Mouse (Mus musculus) neural tube, embryonic 14.5 days (tissue): ENCODE measurements around the gene Snapin. TPM values are rescaled to one million over a fixed set of nuclear protein-coding genes. Genes with fewer than 3 reads are reported as not detected.

Experiments
- ATAC-seq: fragments of 200-750 bp; cut with Nextera tagmentation; 2 replicates; pipeline ENCODE4 v1.8.0; 2017; ENCODE audit warnings: low read depth, mild to moderate bottlenecking, moderate TSS enrichment, moderate library complexity
- H3K27ac ChIP-seq: fragments of 300-500 bp; sonication (generic); 2 replicates; pipeline ENCODE4 v1.5.1; 2014; ENCODE audit warnings: low read depth, mild to moderate bottlenecking, control low read depth, low read length, moderate library complexity, mixed read lengths
- H3K27me3 ChIP-seq: fragments of 300-500 bp; sonication (generic); 2 replicates; pipeline ENCODE4 v1.6.1; 2014; ENCODE audit warnings: low read length; ENCODE audit not compliant: control insufficient read depth, insufficient read depth
- H3K36me3 ChIP-seq: fragments of 300-500 bp; sonication (generic); 2 replicates; pipeline ENCODE4 v1.6.1; 2014; ENCODE audit warnings: low read length, mixed read lengths; ENCODE audit not compliant: control insufficient read depth, insufficient read depth
- H3K4me1 ChIP-seq: fragments of 300-500 bp; sonication (generic); 2 replicates; pipeline ENCODE4 v1.6.1; 2014; ENCODE audit warnings: low read length; ENCODE audit not compliant: control insufficient read depth, insufficient read depth
- H3K4me2 ChIP-seq: fragments of 300-500 bp; sonication (generic); 2 replicates; pipeline ENCODE4 v1.6.1; 2014; ENCODE audit warnings: mild to moderate bottlenecking, low read depth, low read length, control low read depth
- H3K4me3 ChIP-seq: fragments of 300-500 bp; sonication (generic); 2 replicates; pipeline ENCODE4 v1.5.1; 2014; ENCODE audit warnings: low read depth, low read length, control low read depth, mixed read lengths
- H3K9ac ChIP-seq: fragments of 300-500 bp; sonication (generic); replicated peaks from 2 replicates; pipeline ENCODE4 v1.6.1; 2014; ENCODE audit warnings: low read depth, mild to moderate bottlenecking, control low read depth, low read length, mixed read lengths
- H3K9me3 ChIP-seq: fragments of 300-500 bp; sonication (generic); 2 replicates; pipeline ENCODE4 v1.6.1; 2016; ENCODE audit warnings: low read length; ENCODE audit not compliant: control insufficient read depth
- WGBS: fragments of 180-500 bp; shearing (Covaris S2); extraction: QIAGEN DNeasy Blood & Tissue Kit; methylation state at CpG from one replicate; pipeline ENCODE4 v1.1.7; 2014; 5-methylcytosine and 5-hydroxymethylcytosine counted together
- polyA plus RNA-seq: library from polyadenylated mRNA; unstranded; fragments of >200 nt; fragmentation: Nextera tagmentation; extraction: Ambion mirVana; gene quantifications from 2 replicates; pipeline ENCODE4 v1.2.1, GENCODE M21; 2014

The Snapin gene
- polyA plus RNA-seq = 106 and 112 TPM in 2 replicates

DNA sequence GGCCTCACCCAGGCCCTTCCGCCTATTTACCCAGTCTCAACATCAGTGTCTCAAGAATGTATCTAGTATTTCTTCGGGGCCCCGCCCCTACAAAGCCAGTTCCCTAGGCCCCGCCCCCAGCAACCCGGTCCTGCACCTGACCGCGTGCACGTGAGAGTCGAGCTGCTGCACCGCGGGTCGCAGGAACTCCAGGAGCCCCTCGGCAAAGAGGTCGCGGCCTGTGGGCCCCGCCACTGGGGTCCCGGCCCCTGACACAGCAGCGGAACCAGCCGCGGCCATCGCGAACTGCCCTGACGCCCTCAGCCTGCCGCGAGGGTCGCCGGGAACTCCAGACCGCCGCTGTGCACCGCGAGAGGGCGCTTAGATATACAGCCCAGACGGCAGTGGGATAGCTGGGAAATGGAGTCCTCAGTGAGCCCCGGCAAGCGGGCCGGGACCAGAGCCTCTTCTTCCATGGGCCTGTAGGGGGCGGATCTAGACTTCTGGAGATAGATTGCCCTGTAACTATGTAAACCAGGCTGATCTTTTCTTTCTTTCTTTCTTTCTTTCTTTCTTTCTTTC, at the start of gene Snapin:
Snapin (minus strand) TSS at position 338 of the 561 bp plus-strand sequence.
- H3K36me3 ChIP-seq = peaks cover 39% of the 10 kb centered on the region
- peak; percentile 98 for ATAC-seq
- peak within 1 kb of the TSS; percentile 73 for H3K4me3 ChIP-seq
- H3K4me1 ChIP-seq = peaks cover 7% of the 10 kb centered on the region; the same call in 1 of the 2 replicates
- WGBS = under 1% methylated on average over 37 of the region's 37 CpGs
- peak within 1 kb of the TSS; percentile 64 for H3K4me2 ChIP-seq
- peak within 1 kb of the TSS; percentile 74 for H3K9ac ChIP-seq
- no peaks in the 10 kb centered on the region for H3K9me3 ChIP-seq
- H3K27me3 ChIP-seq = no peaks in the 10 kb centered on the region
- H3K27ac ChIP-seq = 0 out of 2 replicates have a peak within 1 kb of the TSS, but pooled peaks have one; percentile 55

DNA sequence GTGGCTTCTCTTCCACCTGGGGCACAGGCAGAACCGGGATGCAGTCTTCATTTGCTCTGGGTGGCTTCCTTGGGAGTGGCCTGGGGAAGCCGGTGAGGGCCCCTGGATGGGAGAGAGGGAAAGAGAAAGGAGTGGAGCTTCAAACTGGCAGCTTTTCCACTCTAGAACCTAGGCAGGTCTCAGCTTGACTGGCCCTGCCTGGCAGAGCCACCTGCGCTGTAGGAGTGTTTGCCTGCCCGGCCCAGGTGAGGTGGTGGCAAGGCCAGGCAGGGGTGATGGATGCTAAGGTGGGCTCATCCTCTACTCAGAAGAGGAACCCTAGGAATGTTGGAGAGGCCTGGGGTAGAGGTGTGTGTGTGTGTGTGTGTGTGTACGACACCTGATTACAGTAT, 47.1 kb upstream of the Snapin start:
- Histone ChIP-seq H3K4me1 (no peaks in the 10 kb centered on the region), H3K9ac (no peak overlapping the region), H3K27me3 (no peaks in the 10 kb centered on the region), H3K4me3 (no peak overlapping the region), H3K36me3 (no peaks in the 10 kb centered on the region), H3K4me2 (no peak overlapping the region), H3K27ac (no peak overlapping the region), H3K9me3 (no peaks in the 10 kb centered on the region)
- WGBS = 82% methylated on average over 5 of the region's 5 CpGs
- no peak for ATAC-seq

DNA sequence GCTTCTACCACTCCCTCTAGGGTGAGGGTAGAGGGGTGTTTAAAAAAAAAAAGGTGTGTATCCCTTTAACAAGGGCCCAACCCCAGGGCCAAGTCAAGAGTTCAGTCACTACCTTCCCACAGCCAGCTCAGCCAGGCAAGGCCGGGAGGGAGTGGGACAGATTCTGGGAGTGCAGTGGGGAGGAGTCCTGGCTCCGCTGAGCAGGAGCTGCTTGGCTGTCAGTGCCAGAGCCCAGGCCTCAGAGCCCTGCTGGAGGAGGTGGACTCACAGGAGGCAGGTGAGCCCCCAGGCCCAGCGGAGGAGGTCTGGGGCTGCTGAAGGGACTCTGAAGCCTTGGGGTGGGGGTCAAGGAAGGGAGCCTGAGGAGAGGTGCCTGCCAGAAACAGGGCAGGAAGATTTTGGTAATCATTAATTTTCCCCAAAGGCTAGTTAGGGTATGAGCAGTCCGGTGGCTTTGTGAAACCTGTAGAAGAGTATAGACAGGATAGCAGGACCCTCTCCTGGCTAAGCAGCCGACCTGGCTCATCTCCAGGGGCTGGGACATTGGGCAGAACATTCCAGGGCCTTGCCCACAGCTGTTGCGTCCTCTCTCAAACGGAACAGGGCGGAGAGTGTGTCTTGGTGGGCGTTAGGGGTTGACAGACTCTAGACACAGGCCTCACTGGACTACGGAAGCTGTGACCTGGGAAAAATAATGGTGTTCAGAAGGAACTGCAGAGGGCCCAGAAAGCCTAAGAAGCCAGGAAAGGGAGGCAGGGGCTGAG, 46.5 kb upstream of the Snapin start, which contains the start of gene S100a16:
S100a16 (plus strand) TSS at position 114 of the 764 bp plus-strand sequence.
- no peak for ATAC-seq
- H3K4me2 ChIP-seq = no peak within 1 kb of the TSS
- H3K9ac ChIP-seq = no peak within 1 kb of the TSS
- H3K27me3 ChIP-seq = no peaks in the 10 kb centered on the region
- H3K4me1 ChIP-seq = no peaks in the 10 kb centered on the region
- no peak within 1 kb of the TSS for H3K27ac ChIP-seq
- H3K4me3 ChIP-seq = no peak within 1 kb of the TSS
- WGBS = 53% methylated on average over 10 of the region's 10 CpGs
- H3K9me3 ChIP-seq = no peaks in the 10 kb centered on the region
- no peaks in the 10 kb centered on the region for H3K36me3 ChIP-seq

DNA sequence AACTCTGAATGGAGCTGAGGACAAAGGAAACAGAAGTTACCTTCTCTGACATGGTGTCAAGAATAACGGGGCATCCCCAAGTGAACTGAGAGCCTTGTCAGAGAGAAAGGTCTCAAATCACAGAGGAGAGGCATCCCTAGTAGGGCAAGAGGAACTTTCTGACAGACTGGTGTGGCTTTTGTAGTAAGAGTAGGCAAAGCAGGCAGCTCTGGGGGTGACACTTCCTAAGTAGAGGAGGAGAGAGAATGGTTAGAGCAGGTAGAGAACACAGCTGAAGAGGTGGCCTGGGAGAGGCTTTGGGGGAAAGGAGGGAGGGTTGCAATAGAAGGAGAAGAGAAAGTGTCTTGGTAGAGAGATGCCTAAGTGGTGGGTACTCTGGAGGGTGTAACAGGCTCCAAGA, 44.6 kb upstream of the Snapin start:
- H3K9ac ChIP-seq = no peak overlapping the region
- H3K4me3 ChIP-seq = no peak overlapping the region
- H3K27ac ChIP-seq = no peak overlapping the region
- no peaks in the 10 kb centered on the region for H3K27me3 ChIP-seq
- no peaks in the 10 kb centered on the region for H3K4me1 ChIP-seq
- H3K9me3 ChIP-seq = no peaks in the 10 kb centered on the region
- H3K36me3 ChIP-seq = no peaks in the 10 kb centered on the region
- 72% methylated on average over 1 of the region's 1 CpGs for WGBS
- ATAC-seq = no peak
- no peak overlapping the region for H3K4me2 ChIP-seq

DNA sequence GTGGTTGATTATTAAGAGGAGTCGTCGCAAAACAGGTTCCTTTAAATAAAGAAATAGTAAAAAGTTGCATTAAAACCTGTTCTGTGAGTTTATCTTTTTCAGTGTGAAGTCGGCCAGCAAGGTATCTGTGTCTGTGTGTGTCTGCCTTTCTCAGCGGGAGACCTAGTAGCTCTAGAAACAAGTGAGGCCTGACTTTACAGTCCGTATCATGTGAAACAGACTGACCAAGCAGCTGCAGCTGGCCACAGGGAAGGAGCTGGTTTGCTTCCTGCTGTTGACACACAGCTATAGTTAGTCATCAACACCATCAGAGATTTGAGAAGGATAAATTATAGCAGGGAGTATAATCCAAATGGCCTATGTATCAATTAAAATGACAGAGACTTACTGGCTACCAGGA, 40.9 kb upstream of the Snapin start:
- no peak overlapping the region for H3K27ac ChIP-seq
- 78% methylated on average over 5 of the region's 5 CpGs for WGBS
- H3K9ac ChIP-seq = no peak overlapping the region
- no peak for ATAC-seq
- H3K4me1 ChIP-seq = no peaks in the 10 kb centered on the region
- H3K36me3 ChIP-seq = no peaks in the 10 kb centered on the region
- no peaks in the 10 kb centered on the region for H3K9me3 ChIP-seq
- no peaks in the 10 kb centered on the region for H3K27me3 ChIP-seq
- H3K4me2 ChIP-seq = no peak overlapping the region
- no peak overlapping the region for H3K4me3 ChIP-seq

DNA sequence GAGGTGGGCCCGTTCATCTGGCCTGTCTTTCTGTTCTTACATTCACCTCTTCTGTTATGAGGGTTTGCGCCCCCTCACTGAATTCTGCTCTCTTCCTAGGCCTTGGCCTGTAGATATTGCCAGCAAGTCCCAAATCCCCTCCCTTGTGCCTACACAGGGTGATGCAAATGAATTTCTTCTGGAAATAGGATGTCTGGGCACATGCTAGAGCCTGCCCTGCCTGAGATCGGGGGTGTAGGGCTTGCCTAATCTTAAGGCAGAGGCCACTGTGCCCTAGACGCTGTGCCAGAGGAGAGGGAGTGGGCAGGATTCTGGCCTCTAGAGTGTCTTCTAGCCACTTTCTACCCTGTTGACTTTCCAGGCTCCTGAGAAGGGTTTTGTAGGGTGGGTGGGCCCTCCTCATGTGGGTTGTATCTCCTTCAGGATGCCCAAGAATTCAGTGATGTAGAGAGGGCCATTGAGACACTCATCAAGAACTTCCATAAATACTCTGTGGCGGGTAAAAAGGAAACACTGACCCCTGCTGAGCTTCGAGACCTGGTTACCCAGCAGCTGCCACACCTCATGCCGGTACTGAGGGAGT, 36.5 kb upstream of the Snapin start:
- H3K9ac ChIP-seq = no peak overlapping the region
- no peak overlapping the region for H3K4me2 ChIP-seq
- no peaks in the 10 kb centered on the region for H3K4me1 ChIP-seq
- H3K4me3 ChIP-seq = no peak overlapping the region
- no peak overlapping the region for H3K27ac ChIP-seq
- ATAC-seq = no peak
- WGBS = 90% methylated on average over 7 of the region's 7 CpGs
- no peaks in the 10 kb centered on the region for H3K9me3 ChIP-seq
- no peaks in the 10 kb centered on the region for H3K27me3 ChIP-seq
- no peaks in the 10 kb centered on the region for H3K36me3 ChIP-seq

DNA sequence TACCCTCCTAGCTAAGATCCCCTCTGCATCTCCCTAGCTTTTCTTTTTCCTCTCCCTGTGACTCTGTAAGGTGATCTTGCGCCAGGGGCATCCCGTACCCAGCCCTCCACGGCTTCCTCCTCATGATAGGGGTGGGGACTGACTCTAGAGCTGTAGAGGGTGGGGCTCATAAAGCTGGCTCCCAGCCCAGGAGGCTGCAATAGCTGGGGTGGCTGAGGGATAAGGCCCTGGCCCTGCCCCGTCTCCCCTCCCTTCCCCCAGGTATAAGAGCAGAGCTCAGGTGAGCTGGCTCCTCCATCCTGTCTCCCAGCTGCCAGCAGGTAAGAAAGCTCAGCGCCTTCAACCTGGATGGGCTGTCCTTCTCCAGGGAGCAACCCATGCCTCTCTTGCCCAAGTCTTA, 35.7 kb upstream of the Snapin start, which contains the start of gene S100a14:
S100a14 (plus strand) TSS at position 277 of the 400 bp plus-strand sequence.
- no peaks in the 10 kb centered on the region for H3K36me3 ChIP-seq
- no peak within 1 kb of the TSS for H3K4me2 ChIP-seq
- no peaks in the 10 kb centered on the region for H3K27me3 ChIP-seq
- 71% methylated on average over 5 of the region's 5 CpGs for WGBS
- no peak within 1 kb of the TSS for H3K4me3 ChIP-seq
- no peaks in the 10 kb centered on the region for H3K9me3 ChIP-seq
- H3K27ac ChIP-seq = no peak within 1 kb of the TSS
- ATAC-seq = no peak
- H3K4me1 ChIP-seq = no peaks in the 10 kb centered on the region
- no peak within 1 kb of the TSS for H3K9ac ChIP-seq

DNA sequence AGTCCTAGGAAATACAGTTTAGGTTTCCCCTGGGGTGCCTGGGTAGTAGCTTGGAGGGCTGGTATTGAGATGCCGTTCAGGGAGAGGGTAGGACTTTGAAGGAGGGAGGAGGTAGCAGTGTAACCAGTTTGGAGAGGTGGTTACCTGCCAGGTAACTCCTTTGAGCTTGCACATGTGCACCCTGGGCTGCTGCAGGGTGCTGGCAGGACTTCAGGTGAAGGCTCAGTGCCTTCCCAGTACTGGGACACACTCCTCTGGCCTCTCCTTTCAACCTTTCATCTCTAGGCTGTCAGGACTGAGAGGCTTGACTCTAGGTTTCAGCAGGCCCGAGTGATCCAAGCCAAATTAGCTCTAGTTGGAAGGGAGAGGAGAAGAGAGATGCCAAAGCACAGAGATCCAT, 35.2 kb upstream of the Snapin start:
- 80% methylated on average over 2 of the region's 2 CpGs for WGBS
- no peaks in the 10 kb centered on the region for H3K36me3 ChIP-seq
- H3K4me3 ChIP-seq = no peak overlapping the region
- no peaks in the 10 kb centered on the region for H3K27me3 ChIP-seq
- no peaks in the 10 kb centered on the region for H3K9me3 ChIP-seq
- H3K9ac ChIP-seq = no peak overlapping the region
- H3K27ac ChIP-seq = no peak overlapping the region
- no peak for ATAC-seq
- H3K4me2 ChIP-seq = no peak overlapping the region
- H3K4me1 ChIP-seq = no peaks in the 10 kb centered on the region

DNA sequence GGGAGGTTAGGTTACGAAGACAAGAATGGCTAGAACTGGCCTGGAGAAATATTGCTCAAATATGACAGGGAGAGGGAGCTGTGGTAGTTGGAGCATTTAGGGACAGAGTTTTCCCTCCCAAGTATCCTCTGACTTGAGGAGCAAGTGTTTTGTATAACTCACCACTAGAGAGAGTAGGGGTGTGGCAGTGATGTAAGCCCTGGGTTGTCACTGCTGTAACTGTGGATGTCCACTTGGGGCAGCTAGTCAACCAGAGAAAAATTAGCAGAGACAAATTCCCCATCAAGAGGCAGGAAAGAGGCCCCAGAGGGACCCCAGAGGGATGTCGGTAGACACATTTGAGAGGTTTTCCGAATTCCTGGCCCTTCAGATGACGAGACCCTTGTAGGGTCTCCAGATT, 34.6 kb upstream of the Snapin start:
- Histone ChIP-seq H3K9me3 (no peaks in the 10 kb centered on the region), H3K4me3 (no peak overlapping the region), H3K9ac (no peak overlapping the region), H3K4me2 (no peak overlapping the region), H3K36me3 (no peaks in the 10 kb centered on the region), H3K27ac (no peak overlapping the region), H3K27me3 (no peaks in the 10 kb centered on the region), H3K4me1 (no peaks in the 10 kb centered on the region)
- WGBS = 65% methylated on average over 4 of the region's 4 CpGs
- no peak for ATAC-seq
